Mouse (Mus musculus) layer of hippocampus, adult 2 months (tissue): ENCODE measurements around the gene Mgat4e. TPM values are rescaled to one million over a fixed set of nuclear protein-coding genes. Genes with fewer than 3 reads are reported as not detected.

Experiments
- DNase-seq, 2 experiments: peaks; one replicate each; pipeline ENCODE4 v3.0.0; 2022; ENCODE audit warnings: low spot score in 2 of 2
- H3K27ac ChIP-seq: fragments of 200-600 bp; 2 replicates; pipeline ENCODE4 v1.8.1; 2022
- H3K4me3 ChIP-seq: fragments of 200-600 bp; 2 replicates; pipeline ENCODE4 v1.8.1; 2022; ENCODE audit warnings: mild to moderate bottlenecking
- CTCF ChIP-seq: fragments of 200-600 bp; conservative IDR thresholded peaks from 2 replicates; pipeline ENCODE4 v1.8.1; 2022; ENCODE audit warnings: antibody characterized with exemption, mild to moderate bottlenecking, moderate library complexity
- total RNA-seq, 2 experiments: library from RNA; stranded (reverse); gene quantifications; 2 replicates each; pipeline ENCODE4 v1.2.3; 2021

Gene Mgat4e
- total RNA-seq, 2 experiments from 2014 or later: not detected

- no peak for TF ChIP-seq CTCF
- no peak for DNase-seq
- Histone ChIP-seq H3K27ac (no peak overlapping the region), H3K4me3 (no peak overlapping the region)
Measured at GRCm38 (mm10) chr1:134515891-134516290, 33.6 kb downstream of the Mgat4e start.

GRCm38 (mm10) chr1:134513876-134514590, 35.4 kb downstream of the Mgat4e start:
- Histone ChIP-seq H3K27ac (no peak overlapping the region), H3K4me3 (peak overlapping the region; percentile 43)
- TF ChIP-seq CTCF: no peak
- DNase-seq: no peak

GRCm38 (mm10) chr1:134513312-134513860, 36.1 kb downstream of the Mgat4e start:
- DNase-seq: no peak

GRCm38 (mm10) chr1:134512584-134512983, 36.9 kb downstream of the Mgat4e start:
- no peak overlapping the region for H3K27ac ChIP-seq
- TF ChIP-seq CTCF: no peak
- no peak overlapping the region for H3K4me3 ChIP-seq
- no peak for DNase-seq

More at GRCm38 (mm10) chr1:134513312-134513860, 36.1 kb downstream of the Mgat4e start:
- TF ChIP-seq CTCF: no peak
- no peak overlapping the region for H3K27ac ChIP-seq
- peak overlapping the region; percentile 43 for H3K4me3 ChIP-seq

- no peak overlapping the region for H3K4me3 ChIP-seq
- DNase-seq: no peak
- H3K27ac ChIP-seq: no peak overlapping the region
- TF ChIP-seq CTCF: no peak
Measured at GRCm38 (mm10) chr1:134512183-134512582, 37.3 kb downstream of the Mgat4e start.

- no peak overlapping the region for H3K27ac ChIP-seq
- no peak overlapping the region for H3K4me3 ChIP-seq
- DNase-seq: no peak
- TF ChIP-seq CTCF: no peak
Measured at GRCm38 (mm10) chr1:134510018-134510417, 39.5 kb downstream of the Mgat4e start.

GRCm38 (mm10) chr1:134506201-134506600, 43.3 kb downstream of the Mgat4e start:
- DNase-seq: no peak
- no peak overlapping the region for H3K4me3 ChIP-seq
- TF ChIP-seq CTCF: no peak

GRCm38 (mm10) chr1:134500916-134501315, 48.6 kb downstream of the Mgat4e start:
- TF ChIP-seq CTCF: no peak
- H3K27ac ChIP-seq: no peak overlapping the region
- no peak overlapping the region for H3K4me3 ChIP-seq
- no peak for DNase-seq

More at GRCm38 (mm10) chr1:134506201-134506600, 43.3 kb downstream of the Mgat4e start:
- no peak overlapping the region for H3K27ac ChIP-seq

GRCm38 (mm10) chr1:134495991-134496390, 53.5 kb downstream of the Mgat4e start:
- H3K4me3 ChIP-seq: no peak overlapping the region
- no peak for TF ChIP-seq CTCF
- no peak for DNase-seq
- H3K27ac ChIP-seq: no peak overlapping the region

- TF ChIP-seq CTCF: no peak
- DNase-seq: no peak
- H3K27ac ChIP-seq: peak overlapping the region; percentile 93
- peak overlapping the region; percentile 68 for H3K4me3 ChIP-seq
Measured at GRCm38 (mm10) chr1:134495216-134495539, 54.3 kb downstream of the Mgat4e start.

- DNase-seq: peak; percentile 98
- TF ChIP-seq CTCF: peak; percentile 56
- peak within 1 kb of the TSS; percentile 93 for H3K27ac ChIP-seq
Measured at GRCm38 (mm10) chr1:134494428-134495215, 54.9 kb downstream of the Mgat4e start, which contains the start of gene Rabif. Gene Rabif (plus strand): TSS chr1:134494648.

GRCm38 (mm10) chr1:134493956-134494355, 55.5 kb downstream of the Mgat4e start:
- no peak for DNase-seq

More at GRCm38 (mm10) chr1:134494428-134495215, 54.9 kb downstream of the Mgat4e start, which contains the start of gene Rabif:
- H3K4me3 ChIP-seq: peak within 1 kb of the TSS; percentile 68

GRCm38 (mm10) chr1:134493496-134493895, 56.0 kb downstream of the Mgat4e start:
- DNase-seq: no peak
- TF ChIP-seq CTCF: peak; percentile 20
- no peak overlapping the region for H3K4me3 ChIP-seq
- H3K27ac ChIP-seq: peak overlapping the region; percentile 93; the same call in 1 of the 2 replicates

More at GRCm38 (mm10) chr1:134493956-134494355, 55.5 kb downstream of the Mgat4e start:
- no peak for TF ChIP-seq CTCF
- H3K4me3 ChIP-seq: peak overlapping the region; percentile 68
- peak overlapping the region; percentile 93 for H3K27ac ChIP-seq
